18 mouse cellular contexts compared by ENCODE assay signal in genomic region chr19:26974576-26975204, GRCm38 (mm10).
DNase-seq lines count a peak whose midpoint lies in the region; ATAC-seq and TF ChIP-seq lines count a peak whose summit lies in the region.
"Had no signal": no experiment of that assay in that cellular context is flagged by ENCODE, and none has a peak within 500 bp of the region (broad histone marks: within the 10 kb centered on the region; RNA-seq: fewer than 3 reads in every experiment).

No protein-coding gene starts in this region.

- no peaks in the 10 kb centered on the region for H3K27me3 ChIP-seq in heart, embryonic 15.5 days
- H3K27me3 ChIP-seq in Patski = no peaks in the 10 kb centered on the region
- H3K27me3 ChIP-seq: embryonic facial prominence, embryonic 13.5 days; forebrain, embryonic 13.5 days; hindbrain, embryonic 13.5 days had no signal

- CTCF ChIA-PET in Patski (lab: Charles Lee) = interaction anchor here (0.9 to 1.3 kb wide), 3 partner anchors 11 to 441 kb away, joined by 3 read pairs; no protein-coding TSS in a partner anchor

- no peak overlapping the region for H3K4me2 ChIP-seq in heart, embryonic 15.5 days
- H3K4me2 ChIP-seq: embryonic facial prominence, embryonic 13.5 days; forebrain, embryonic 13.5 days; hindbrain, embryonic 13.5 days had no signal

- H3K9ac ChIP-seq in heart, embryonic 15.5 days = no peak overlapping the region
- H3K9ac ChIP-seq: embryonic facial prominence, embryonic 13.5 days; forebrain, embryonic 13.5 days; forebrain, postnatal 0 days; hindbrain, embryonic 13.5 days had no signal

- TF ChIP-seq CTCF in Patski (IDR thresholded peaks at IDR 0.05) = no peak

- H3K36me3 ChIP-seq in heart, embryonic 15.5 days = no peaks in the 10 kb centered on the region
- H3K36me3 ChIP-seq: embryonic facial prominence, embryonic 13.5 days; heart, embryonic 10.5 days; hindbrain, embryonic 13.5 days had no signal

- H3K4me3 ChIP-seq in heart, embryonic 15.5 days = no peak overlapping the region
- H3K4me3 ChIP-seq: embryonic facial prominence, embryonic 13.5 days; forebrain, embryonic 13.5 days; heart, embryonic 10.5 days; hindbrain, embryonic 13.5 days had no signal

- in situ Hi-C loops in Patski (cut with MboI; ENCODE audit: low pct_unique_long_range_greater_than_20kb) = no loop called here

- DNase-seq in cerebellum, adult 18-20 months = peak; percentile 27 to 52
- DNase-seq in cerebellum, postnatal 36 days = no peak
- DNase-seq in heart, adult 18-20 months = no peak
- no peak for DNase-seq in Patski (ENCODE audit: low read depth, low spot score)
- DNase-seq in cerebellum, adult 8-10 months = peak; percentile 35
- DNase-seq: adrenal gland, postnatal 10 days; forebrain, postnatal 0 days; gastrocnemius, postnatal 14 days; kidney, adult 11 months; kidney, adult 9 months had no signal

- POLR2A ChIA-PET in Patski (lab: Charles Lee) = no interaction called here

- WGBS in heart, embryonic 15.5 days = 80% methylated on average over 3 of the region's 3 CpGs

- H3K4me1 ChIP-seq in heart, embryonic 15.5 days (replicated peaks) = peaks cover 11% of the 10 kb centered on the region; the same call in 1 of the 2 replicates

- 0 out of 2 replicates have a peak, but pooled peaks have one; percentile 44 for ATAC-seq in heart, embryonic 15.5 days (replicated peaks; ENCODE audit: insufficient number of reproducible peaks, insufficient read depth, low FRiP score, low read depth)
- peak; percentile 58 for ATAC-seq in Patski
- no peak for ATAC-seq in CD4-positive, CD25-positive, alpha-beta regulatory T cell, adult 4 months
- ATAC-seq: forebrain, embryonic 13.5 days; forebrain, postnatal 0 days; hindbrain, postnatal 0 days had no signal

- H3K27ac ChIP-seq in heart, embryonic 15.5 days = peak overlapping the region; percentile 35
- H3K27ac ChIP-seq: embryonic facial prominence, embryonic 13.5 days; forebrain, embryonic 13.5 days; heart, embryonic 10.5 days; hindbrain, embryonic 13.5 days; hindbrain, postnatal 0 days; kidney, postnatal 0 days had no signal

- H3K9me3 ChIP-seq in heart, embryonic 15.5 days (replicated peaks) = no peaks in the 10 kb centered on the region
- H3K9me3 ChIP-seq: embryonic facial prominence, embryonic 13.5 days; forebrain, embryonic 13.5 days; heart, embryonic 10.5 days; hindbrain, embryonic 13.5 days had no signal

Comparison
In these comparisons a context has a peak if more than half of its experiments do, and no peak if none do; other contexts are left out.
1. DNase-seq: peak in cerebellum, adult 18-20 months (2 of 2) and cerebellum, adult 8-10 months (single experiment); none in cerebellum, postnatal 36 days (0 of 2), heart, adult 18-20 months (0 of 2) and Patski (single experiment).